Comparison of ENCODE assay signal across 26 mouse cellular contexts in the genomic region with DNA sequence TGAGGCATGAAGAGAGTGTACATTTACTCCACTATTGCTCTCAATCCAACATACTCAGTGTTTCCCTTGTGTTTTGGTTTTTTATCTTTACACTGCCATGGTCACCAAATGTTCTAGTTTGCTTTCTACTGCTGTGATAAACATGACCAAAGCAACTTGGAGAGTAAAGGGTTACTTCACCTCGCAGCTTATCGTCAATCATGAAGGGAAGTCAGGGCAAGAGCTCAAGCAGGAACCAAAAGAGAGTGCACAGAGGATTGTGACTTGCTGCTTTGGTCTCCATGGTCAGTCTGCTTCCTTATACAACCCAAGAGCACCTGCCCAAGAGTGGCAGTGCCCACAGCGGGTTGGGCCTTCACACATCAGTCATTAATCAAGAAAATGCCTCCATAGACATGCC.
A peak's percentile ranks its signal among the peaks of the same experiment; 100 is the strongest.
DNase-seq lines count a peak whose midpoint lies in the region; ATAC-seq and TF ChIP-seq lines count a peak whose summit lies in the region.
"Had no signal": no experiment of that assay in that cellular context is flagged by ENCODE, and none has a peak within 500 bp of the region (broad histone marks: within the 10 kb centered on the region; RNA-seq: fewer than 3 reads in every experiment).

No protein-coding gene starts in this region.

- TF ChIP-seq CTCF in MEL (IDR thresholded peaks at IDR 0.05 in 2 of 3, conservative IDR thresholded peaks at IDR 0.05 in 1 of 3; ENCODE audit: control insufficient read depth in 1 of 3, insufficient read depth in 1 of 3, low read depth in 2 of 3, low read length in 3 of 3, poor library complexity in 1 of 3, severe bottlenecking in 1 of 3), result no peak

- 13% methylated on average over 3 of the region's 3 CpGs for WGBS in liver, embryonic 13.5 days (ENCODE audit: insufficient replicate concordance)

- peaks cover 28 to 33% of the 10 kb centered on the region in 2 experiments for H3K4me1 ChIP-seq in MEL (ENCODE audit: control insufficient read depth in 1 of 2, insufficient read depth in 2 of 2, low read length in 2 of 2)
- peaks cover 33% of the 10 kb centered on the region for H3K4me1 ChIP-seq in liver, embryonic 13.5 days (replicated peaks)
- H3K4me1 ChIP-seq in megakaryocyte, embryonic 14.5 days, result peaks cover 49% of the 10 kb centered on the region
- H3K4me1 ChIP-seq: embryonic facial prominence, embryonic 13.5 days; forebrain, embryonic 13.5 days; hindbrain, embryonic 10.5 days; kidney, embryonic 15.5 days; limb, embryonic 15.5 days; midbrain, embryonic 12.5 days; neural tube, embryonic 15.5 days had no signal

- TF ChIP-seq POLR2A in MEL (IDR thresholded peaks at IDR 0.05; ENCODE audit: control insufficient read depth in 1 of 2, insufficient read depth in 1 of 2, low read depth in 1 of 2, low read length in 2 of 2, poor library complexity in 1 of 2), result peak in 1 of 2 experiments; percentile 54; a peak in 2 of 4 replicates

- TF ChIP-seq RAD21 in MEL (IDR thresholded peaks at IDR 0.05; ENCODE audit: low read depth, low read length), result no peak

- H3K27ac ChIP-seq in MEL (ENCODE audit: control insufficient read depth, low read depth, low read length), result peak overlapping the region; percentile 97
- peak overlapping the region; percentile 92 for H3K27ac ChIP-seq in liver, embryonic 13.5 days
- H3K27ac ChIP-seq: embryonic facial prominence, embryonic 13.5 days; forebrain, embryonic 13.5 days; hindbrain, embryonic 10.5 days; hindbrain, postnatal 0 days; kidney, embryonic 15.5 days; left cerebral cortex, adult 2 months; limb, embryonic 15.5 days; midbrain, embryonic 12.5 days; neural tube, embryonic 15.5 days; stomach, postnatal 0 days had no signal

- no peaks in the 10 kb centered on the region for H3K27me3 ChIP-seq in MEL (ENCODE audit: control insufficient read depth in 1 of 2, insufficient read depth in 2 of 2, low read length in 2 of 2)
- no peaks in the 10 kb centered on the region for H3K27me3 ChIP-seq in liver, embryonic 13.5 days
- no peaks in the 10 kb centered on the region for H3K27me3 ChIP-seq in megakaryocyte, embryonic 14.5 days (replicated peaks)
- H3K27me3 ChIP-seq: CH12.LX; embryonic facial prominence, embryonic 13.5 days; forebrain, embryonic 13.5 days; kidney, embryonic 15.5 days; limb, embryonic 15.5 days; midbrain, embryonic 12.5 days; neural tube, embryonic 15.5 days had no signal

- H3K9ac ChIP-seq in MEL (ENCODE audit: control insufficient read depth, low read depth, low read length, poor library complexity, severe bottlenecking), result peak overlapping the region; percentile 40
- H3K9ac ChIP-seq in liver, embryonic 13.5 days, result peak overlapping the region; percentile 49; the same call in 1 of the 2 replicates
- H3K9ac ChIP-seq: embryonic facial prominence, embryonic 13.5 days; forebrain, embryonic 13.5 days; kidney, embryonic 15.5 days; limb, embryonic 15.5 days; midbrain, embryonic 12.5 days; neural tube, embryonic 15.5 days had no signal

- TF ChIP-seq EP300 in MEL (IDR thresholded peaks at IDR 0.05; ENCODE audit: low read depth in 1 of 2, low read length in 2 of 2), result peak; percentile 86 to 88

- no peaks in the 10 kb centered on the region for H3K9me3 ChIP-seq in MEL (replicated peaks; ENCODE audit: insufficient read depth, low read length)
- no peaks in the 10 kb centered on the region for H3K9me3 ChIP-seq in liver, embryonic 13.5 days (replicated peaks)
- no peaks in the 10 kb centered on the region for H3K9me3 ChIP-seq in megakaryocyte, embryonic 14.5 days
- H3K9me3 ChIP-seq: embryonic facial prominence, embryonic 13.5 days; forebrain, embryonic 13.5 days; G1E; hindbrain, embryonic 10.5 days; kidney, embryonic 15.5 days; limb, embryonic 15.5 days; midbrain, embryonic 12.5 days; neural tube, embryonic 15.5 days had no signal

- peak overlapping the region; percentile 15; the same call in 1 of the 2 replicates for H3K4me2 ChIP-seq in liver, embryonic 13.5 days
- H3K4me2 ChIP-seq: embryonic facial prominence, embryonic 13.5 days; forebrain, embryonic 13.5 days; heart, embryonic 11.5 days; kidney, embryonic 15.5 days; limb, embryonic 15.5 days; midbrain, embryonic 12.5 days; neural tube, embryonic 15.5 days had no signal

- peak; percentile 34 for ATAC-seq in erythroblast, adult 5-6 weeks (replicated peaks; ENCODE audit: low FRiP score, poor library complexity, severe bottlenecking)
- ATAC-seq in liver, embryonic 13.5 days (ENCODE audit: low read depth), result peak; percentile 9; the same call in 1 of the 2 replicates
- ATAC-seq: forebrain, embryonic 13.5 days; hindbrain, postnatal 0 days; intestine, embryonic 16.5 days had no signal

- H3K36me3 ChIP-seq in MEL (ENCODE audit: control insufficient read depth in 1 of 2, insufficient read depth in 2 of 2, low read length in 2 of 2), result peaks cover 0 to 49% of the 10 kb centered on the region in 2 experiments; a peak in 2 of 4 replicates
- peaks cover 5% of the 10 kb centered on the region; the same call in 1 of the 2 replicates for H3K36me3 ChIP-seq in liver, embryonic 13.5 days
- H3K36me3 ChIP-seq in megakaryocyte, embryonic 14.5 days (replicated peaks; ENCODE audit: low read length), result peaks cover 39% of the 10 kb centered on the region
- H3K36me3 ChIP-seq: embryonic facial prominence, embryonic 13.5 days; hindbrain, embryonic 10.5 days; kidney, embryonic 15.5 days; midbrain, embryonic 12.5 days; neural tube, embryonic 15.5 days had no signal

- no peaks in the 10 kb centered on the region for H3K79me2 ChIP-seq in MEL (ENCODE audit: control insufficient read depth, insufficient read depth, low read length, poor library complexity)

- H3K4me3 ChIP-seq in MEL (ENCODE audit: control insufficient read depth in 1 of 2, insufficient read depth in 1 of 2, low read depth in 2 of 2, low read length in 2 of 2), result no peak overlapping the region
- H3K4me3 ChIP-seq in liver, embryonic 13.5 days (replicated peaks), result no peak overlapping the region
- peak overlapping the region; percentile 7 for H3K4me3 ChIP-seq in megakaryocyte, embryonic 14.5 days (replicated peaks)
- H3K4me3 ChIP-seq: embryonic facial prominence, embryonic 13.5 days; forebrain, embryonic 13.5 days; hindbrain, embryonic 10.5 days; kidney, embryonic 15.5 days; left cerebral cortex, adult 2 months; limb, embryonic 15.5 days; midbrain, embryonic 12.5 days; neural tube, embryonic 15.5 days had no signal

- peak; percentile 83 for DNase-seq in MEL (ENCODE audit: low read depth, low spot score)
- no peak for DNase-seq in liver, embryonic 13.5 days
- no peak for DNase-seq in kidney, adult 9 months
- DNase-seq in spleen, postnatal 4 days (ENCODE audit: low spot score in 2 of 2), result no peak
- no peak for DNase-seq in layer of hippocampus, postnatal 36 days
- DNase-seq: adrenal gland, postnatal 10 days; cerebellum, adult 9-11 months; kidney, postnatal 4 days; left cerebral cortex, postnatal 4 days; lung, postnatal 4 days had no signal

TF ChIP-seq in MEL, 35 proteins besides CTCF, POLR2A, EP300 and RAD21 (continues in another document):
- TF ChIP-seq POLR2AphosphoS2 (IDR thresholded peaks at IDR 0.05; ENCODE audit: low read length) (no peak), MAX (IDR thresholded peaks at IDR 0.05; ENCODE audit: low read length) (no peak; the same call in 1 of the 2 replicates), MAFK (IDR thresholded peaks at IDR 0.05; ENCODE audit: borderline replicate concordance, low read depth, low read length) (no peak), ZKSCAN1 (IDR thresholded peaks at IDR 0.05; ENCODE audit: low read depth, low read length) (no peak), GABPA (IDR thresholded peaks at IDR 0.05; ENCODE audit: low read depth, low read length) (no peak), CHD1 (IDR thresholded peaks at IDR 0.05; ENCODE audit: low read depth, low read length) (no peak), RCOR1 (IDR thresholded peaks at IDR 0.05; ENCODE audit: low read depth, low read length) (peak; percentile 76), SMC3 (IDR thresholded peaks at IDR 0.05; ENCODE audit: low read depth, low read length) (no peak), MAZ (IDR thresholded peaks at IDR 0.05; ENCODE audit: low read depth, low read length) (no peak), MEF2A (IDR thresholded peaks at IDR 0.05; ENCODE audit: extremely low read depth, insufficient replicate concordance, low read depth, low read length, poor library complexity, severe bottlenecking) (no peak), GATA1 (IDR thresholded peaks at IDR 0.05; ENCODE audit: low read depth, low read length) (peak; percentile 93), HCFC1 (IDR thresholded peaks at IDR 0.05; ENCODE audit: low read depth, low read length) (peak; percentile 57), UBTF (IDR thresholded peaks at IDR 0.05; ENCODE audit: borderline replicate concordance, insufficient read depth, low read depth, low read length) (no peak), NELFE (IDR thresholded peaks at IDR 0.05; ENCODE audit: low read depth, low read length) (no peak), NRF1 (IDR thresholded peaks at IDR 0.05; ENCODE audit: insufficient read depth, low read depth, low read length, poor library complexity, severe bottlenecking) (no peak), ZC3H11A (IDR thresholded peaks at IDR 0.05; ENCODE audit: low read depth, low read length) (no peak), JUND (IDR thresholded peaks at IDR 0.05; ENCODE audit: low read depth, low read length) (no peak), USF1 (IDR thresholded peaks at IDR 0.05; ENCODE audit: low read depth, low read length) (no peak), POLR2AphosphoS5 (IDR thresholded peaks at IDR 0.05; ENCODE audit: borderline replicate concordance, low read depth, low read length) (no peak), ZNF384 (IDR thresholded peaks at IDR 0.05; ENCODE audit: low read depth, low read length) (no peak), SIN3A (IDR thresholded peaks at IDR 0.05; ENCODE audit: low read length) (peak; percentile 87), ETS1 (IDR thresholded peaks at IDR 0.05; ENCODE audit: low read depth, low read length) (peak; percentile 95), TCF12 (IDR thresholded peaks at IDR 0.05; ENCODE audit: low read depth, low read length) (peak; percentile 78), TBP (IDR thresholded peaks at IDR 0.05; ENCODE audit: low read depth, low read length) (peak; percentile 70), MYC (IDR thresholded peaks at IDR 0.05; ENCODE audit: low read depth, low read length) (peak; percentile 47; the same call in 1 of the 2 replicates), KAT2A (conservative IDR thresholded peaks at IDR 0.05; ENCODE audit: low read depth, low read length) (no peak), USF2 (IDR thresholded peaks at IDR 0.05; ENCODE audit: borderline replicate concordance in 1 of 2, insufficient read depth in 1 of 2, low read depth in 1 of 2, low read length in 2 of 2) (no peak), ZMIZ1 (IDR thresholded peaks at IDR 0.05; ENCODE audit: low read depth, low read length) (no peak), E2F4 (IDR thresholded peaks at IDR 0.05; ENCODE audit: borderline replicate concordance, low read depth, low read length) (no peak), MXI1 (IDR thresholded peaks at IDR 0.05; ENCODE audit: low read depth, low read length) (no peak)
